Mouse (Mus musculus) thymus, adult 2 months (tissue): Measurements from ENCODE around the gene Senp5. TPM values are rescaled to one million over a fixed set of nuclear protein-coding genes. Genes with fewer than 3 reads are reported as not detected.

Source experiments
- DNase-seq: peaks from one replicate; pipeline ENCODE4 v3.0.0; 2021
- H3K27ac ChIP-seq: fragments of 200-500 bp; 2 replicates; pipeline ENCODE4 v1.5.1; 2012; ENCODE audit warnings: low read length, control low read depth; ENCODE audit not compliant: control insufficient read depth, insufficient read depth
- H3K27me3 ChIP-seq: fragments of 200-500 bp; 2 replicates; pipeline ENCODE4 v1.6.1; 2012; ENCODE audit warnings: mild to moderate bottlenecking, low read length, moderate library complexity, mixed read lengths; ENCODE audit not compliant: control insufficient read depth, insufficient read depth
- H3K36me3 ChIP-seq: fragments of 200-500 bp; 2 replicates; pipeline ENCODE4 v1.6.1; 2012; ENCODE audit warnings: mild to moderate bottlenecking, low read length, moderate library complexity; ENCODE audit not compliant: control insufficient read depth, insufficient read depth
- H3K4me1 ChIP-seq: fragments of 200-500 bp; replicated peaks from 2 replicates; pipeline ENCODE4 v1.6.1; 2012; ENCODE audit warnings: low read length; ENCODE audit not compliant: control insufficient read depth, insufficient read depth
- H3K4me3 ChIP-seq: fragments of 200-500 bp; 2 replicates; pipeline ENCODE4 v1.5.1; 2012; ENCODE audit warnings: mild to moderate bottlenecking, low read length, control low read depth, moderate library complexity; ENCODE audit not compliant: control insufficient read depth, insufficient read depth
- CTCF ChIP-seq: fragments of 200-500 bp; IDR thresholded peaks from 2 replicates; pipeline ENCODE4 v1.5.1; 2012; ENCODE audit warnings: mild to moderate bottlenecking, control low read depth, low read length, moderate library complexity, borderline replicate concordance; ENCODE audit not compliant: control insufficient read depth, poor library complexity, insufficient read depth; ENCODE audit errors: extremely low read depth
- POLR2A ChIP-seq: fragments of 200-500 bp; IDR thresholded peaks from 2 replicates; pipeline ENCODE4 v1.6.1; 2012; ENCODE audit warnings: mild to moderate bottlenecking, low read length, control low read depth, moderate library complexity; ENCODE audit not compliant: control insufficient read depth, poor library complexity, insufficient read depth; ENCODE audit errors: extremely low read depth
- WGBS: fragments of 180-500 bp; shearing (Covaris S2); methylation state at CpG from one replicate; pipeline ENCODE4 v1.1.7; 2018; 5-methylcytosine and 5-hydroxymethylcytosine counted together
- polyA plus RNA-seq: library from polyadenylated mRNA; depleted of rRNA; stranded (reverse); fragments of >200 nt; gene quantifications from 2 replicates; pipeline ENCODE4 v1.2.3, GENCODE M21; 2012

The Senp5 gene
- polyA plus RNA-seq, 1 experiment = 7.9 TPM

DNA sequence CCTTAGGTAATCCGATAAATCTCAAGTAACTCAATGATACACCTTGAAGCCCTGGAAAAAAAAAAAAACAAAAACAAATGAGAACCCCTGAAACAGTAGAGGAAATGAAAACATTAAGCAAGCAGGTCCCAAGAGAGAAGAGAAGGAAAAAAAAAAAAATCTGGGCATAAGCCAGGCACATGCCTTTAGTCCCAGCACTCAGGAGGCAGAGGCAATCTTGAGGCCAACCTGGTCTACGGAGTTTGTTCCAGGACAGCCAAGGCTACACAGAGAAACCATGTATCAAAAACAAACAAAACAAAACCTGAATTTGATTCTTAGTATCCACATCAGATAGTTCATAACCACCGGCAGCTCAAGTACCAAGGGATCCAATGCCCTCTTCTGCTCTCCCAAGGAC is 1.6 kb upstream of the Senp5 start:
- peaks cover 10% of the 10 kb centered on the region for H3K4me1 ChIP-seq
- H3K4me3 ChIP-seq = no peak overlapping the region
- TF ChIP-seq CTCF = no peak
- TF ChIP-seq POLR2A = no peak
- no peak overlapping the region for H3K27ac ChIP-seq
- H3K27me3 ChIP-seq = no peaks in the 10 kb centered on the region
- WGBS = 96% methylated on average over 3 of the region's 3 CpGs
- H3K36me3 ChIP-seq = no peaks in the 10 kb centered on the region
- DNase-seq = no peak

DNA sequence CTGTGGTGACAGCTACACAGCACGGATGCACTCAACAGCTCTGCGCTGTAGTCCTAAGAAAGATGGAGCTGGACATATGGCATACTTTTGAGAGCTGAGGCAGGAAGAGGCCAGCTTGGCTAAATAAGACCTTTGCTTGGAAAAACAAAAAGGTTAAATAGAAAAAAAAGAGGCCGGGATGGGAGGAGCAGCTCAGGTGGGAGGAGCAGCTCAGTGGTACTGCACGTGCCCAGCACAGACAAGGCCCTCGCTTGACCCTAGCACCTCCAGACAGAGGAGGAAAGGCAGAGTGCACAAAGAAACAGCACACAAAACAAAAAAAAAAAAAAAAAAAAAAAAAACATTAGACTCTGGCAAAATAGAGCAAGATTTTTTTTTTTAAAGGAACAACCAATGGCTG is 6.7 kb downstream of the Senp5 start:
- no peaks in the 10 kb centered on the region for H3K36me3 ChIP-seq
- no peak for DNase-seq
- no peaks in the 10 kb centered on the region for H3K4me1 ChIP-seq
- H3K4me3 ChIP-seq = no peak overlapping the region
- 97% methylated on average over 5 of the region's 5 CpGs for WGBS
- TF ChIP-seq CTCF (no peak), POLR2A (no peak)
- H3K27ac ChIP-seq = no peak overlapping the region
- H3K27me3 ChIP-seq = no peaks in the 10 kb centered on the region

DNA sequence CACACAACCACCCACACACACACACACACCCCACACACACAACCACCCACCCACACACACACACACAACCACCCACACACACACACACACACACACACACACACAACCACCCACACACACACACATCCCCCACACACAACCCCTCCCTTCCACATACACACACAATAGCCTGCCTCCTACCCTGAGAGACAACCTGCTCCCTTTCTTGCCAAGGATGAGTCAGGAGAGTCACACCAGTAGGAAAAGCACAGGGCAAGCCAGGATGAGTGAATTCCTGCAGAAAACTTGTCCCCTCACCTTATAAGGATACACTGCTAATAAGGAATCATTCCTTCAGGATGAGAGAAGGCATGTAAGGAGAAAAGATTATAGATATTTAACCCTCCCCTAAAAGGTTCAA is 9.1 kb downstream of the Senp5 start:
- Histone ChIP-seq H3K27me3 (no peaks in the 10 kb centered on the region), H3K4me3 (no peak overlapping the region), H3K27ac (no peak overlapping the region), H3K36me3 (peaks cover 12% of the 10 kb centered on the region), H3K4me1 (no peaks in the 10 kb centered on the region)
- no peak for DNase-seq
- TF ChIP-seq POLR2A (no peak), CTCF (no peak)

DNA sequence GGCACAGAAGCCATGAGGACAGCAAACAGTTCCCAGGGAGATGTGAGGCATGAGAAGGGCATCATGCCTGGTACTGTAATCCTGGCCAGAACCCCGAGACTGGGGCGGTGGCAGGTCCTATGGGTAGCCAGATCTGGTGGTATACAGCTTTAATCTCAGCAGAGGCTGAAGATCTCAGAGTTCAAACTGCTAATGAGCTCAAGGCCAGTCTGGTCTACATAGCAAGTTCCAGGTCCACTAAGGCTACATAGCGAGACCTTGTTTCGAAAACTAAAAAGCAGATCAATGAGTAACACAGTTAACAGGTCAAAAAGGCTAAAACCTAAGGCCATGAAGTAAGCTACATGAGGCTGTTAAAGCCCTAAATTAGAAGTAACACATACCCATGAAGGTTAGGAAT is 9.9 kb downstream of the Senp5 start:
- H3K27me3 ChIP-seq = no peaks in the 10 kb centered on the region
- H3K4me3 ChIP-seq = no peak overlapping the region
- no peak overlapping the region for H3K27ac ChIP-seq

DNA sequence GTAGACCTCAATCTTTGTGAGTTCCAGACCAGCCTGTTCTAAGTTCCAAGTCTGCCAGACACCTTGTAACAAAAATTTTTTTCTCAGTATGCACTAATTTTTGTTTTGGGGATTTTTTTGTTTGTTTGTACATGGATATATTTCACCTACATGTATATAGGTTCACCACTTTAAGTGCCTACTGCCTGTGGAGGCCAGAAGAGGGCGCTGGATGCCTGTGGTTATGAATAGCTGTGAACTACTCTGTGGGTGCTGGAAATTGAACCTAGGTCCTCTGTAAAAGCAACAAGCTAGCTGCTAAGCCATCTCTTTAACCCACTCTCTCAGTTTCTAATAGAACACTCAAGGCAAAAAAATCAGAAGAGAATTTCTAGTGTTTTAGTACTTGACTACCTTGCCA is 11.0 kb downstream of the Senp5 start:
- H3K27ac ChIP-seq = no peak overlapping the region
- 93% methylated on average over 1 of the region's 1 CpGs for WGBS
- H3K4me1 ChIP-seq = no peaks in the 10 kb centered on the region
- no peak for TF ChIP-seq POLR2A
- no peak for TF ChIP-seq CTCF
- peaks cover 17% of the 10 kb centered on the region for H3K36me3 ChIP-seq
- no peak for DNase-seq
- no peak overlapping the region for H3K4me3 ChIP-seq
- no peaks in the 10 kb centered on the region for H3K27me3 ChIP-seq

More for the DNA sequence above, 9.9 kb downstream of the Senp5 start:
- TF ChIP-seq POLR2A = no peak
- TF ChIP-seq CTCF = no peak
- Histone ChIP-seq H3K36me3 (peaks cover 17% of the 10 kb centered on the region), H3K4me1 (no peaks in the 10 kb centered on the region)
- no peak for DNase-seq
- WGBS = 98% methylated on average over 4 of the region's 4 CpGs

DNA sequence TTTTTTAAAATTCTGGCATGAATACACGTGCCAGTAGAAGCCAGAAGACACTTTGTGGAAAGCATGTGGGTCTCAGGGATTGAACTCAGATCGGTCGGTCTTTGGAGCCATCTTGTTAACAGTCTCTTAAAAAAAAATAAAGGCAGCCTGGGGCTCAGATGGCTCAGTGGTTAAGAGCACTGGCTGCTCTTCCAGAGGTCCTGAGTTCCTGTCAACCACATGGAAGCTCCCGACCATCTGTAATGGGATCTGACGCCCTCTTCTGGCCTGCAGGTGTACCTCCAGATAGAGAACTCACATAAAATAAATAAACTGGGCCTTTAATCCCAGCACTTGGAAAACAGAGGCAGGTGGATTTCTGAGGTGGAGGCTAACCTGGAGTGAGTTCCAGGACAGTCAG is 22.1 kb downstream of the Senp5 start:
- no peak for TF ChIP-seq POLR2A
- TF ChIP-seq CTCF = no peak
- Histone ChIP-seq H3K4me1 (no peaks in the 10 kb centered on the region), H3K4me3 (no peak overlapping the region), H3K36me3 (peaks cover 29% of the 10 kb centered on the region), H3K27me3 (no peaks in the 10 kb centered on the region), H3K27ac (no peak overlapping the region)
- 93% methylated on average over 5 of the region's 5 CpGs for WGBS
- no peak for DNase-seq

DNA sequence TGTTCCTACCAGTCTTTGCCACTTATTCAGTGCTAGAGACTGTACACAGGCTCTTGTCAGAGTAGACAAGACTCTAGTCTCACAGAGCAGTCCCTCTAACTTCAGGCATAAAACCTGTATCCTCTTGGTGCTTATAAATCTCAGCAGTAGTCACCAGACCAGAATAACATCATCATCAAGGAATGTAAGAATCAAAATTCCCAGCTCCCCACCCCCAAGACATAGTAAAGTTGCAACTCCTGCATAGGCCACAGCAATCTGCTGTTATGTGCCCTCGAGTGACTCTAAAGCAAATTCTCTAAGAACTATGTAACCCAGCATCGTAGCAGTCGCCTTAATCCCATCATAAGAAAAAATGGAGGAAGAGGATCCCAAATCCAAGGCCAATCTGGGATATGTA is 23.6 kb downstream of the Senp5 start:
- H3K27ac ChIP-seq = no peak overlapping the region
- H3K4me1 ChIP-seq = no peaks in the 10 kb centered on the region
- TF ChIP-seq CTCF (no peak), POLR2A (no peak)
- peaks cover 32% of the 10 kb centered on the region for H3K36me3 ChIP-seq
- 94% methylated on average over 3 of the region's 3 CpGs for WGBS
- no peak overlapping the region for H3K4me3 ChIP-seq
- no peaks in the 10 kb centered on the region for H3K27me3 ChIP-seq
- DNase-seq = no peak
